Mouse (Mus musculus) midbrain, embryonic 16.5 days (tissue): Measurements from ENCODE around the gene Rai1. TPM values are rescaled to one million over a fixed set of nuclear protein-coding genes. Genes with fewer than 3 reads are reported as not detected.

Source experiments
- ATAC-seq: fragments of 200-750 bp; cut with Nextera tagmentation; 2 replicates; pipeline ENCODE4 v1.8.0; 2017; ENCODE audit warnings: moderate TSS enrichment
- H3K27ac ChIP-seq: fragments of 300-500 bp; sonication (generic); 2 replicates; pipeline ENCODE4 v1.5.1; 2014; ENCODE audit warnings: mild to moderate bottlenecking, low read length, mixed read lengths
- H3K27me3 ChIP-seq: fragments of 300-500 bp; sonication (generic); 2 replicates; pipeline ENCODE4 v1.6.1; 2014; ENCODE audit warnings: low read depth, low read length, mixed read lengths; ENCODE audit not compliant: control insufficient read depth, insufficient read depth
- H3K36me3 ChIP-seq: fragments of 300-500 bp; sonication (generic); 2 replicates; pipeline ENCODE4 v1.6.1; 2014; ENCODE audit warnings: mild to moderate bottlenecking, low read length, moderate library complexity, mixed read lengths; ENCODE audit not compliant: control insufficient read depth, insufficient read depth
- H3K4me1 ChIP-seq: fragments of 300-500 bp; sonication (generic); 2 replicates; pipeline ENCODE4 v1.6.1; 2014; ENCODE audit warnings: mild to moderate bottlenecking, low read length, mixed read lengths; ENCODE audit not compliant: control insufficient read depth, insufficient read depth
- H3K4me2 ChIP-seq: fragments of 300-500 bp; sonication (generic); 2 replicates; pipeline ENCODE4 v1.6.1; 2014; ENCODE audit warnings: mild to moderate bottlenecking, low read length, mixed read lengths
- H3K4me3 ChIP-seq: fragments of 300-500 bp; sonication (generic); 2 replicates; pipeline ENCODE4 v1.5.1; 2014; ENCODE audit warnings: low read depth, mild to moderate bottlenecking, low read length, moderate library complexity, mixed read lengths
- H3K9ac ChIP-seq: fragments of 300-500 bp; sonication (generic); 2 replicates; pipeline ENCODE4 v1.6.1; 2014; ENCODE audit warnings: low read depth, low read length, mixed read lengths
- H3K9me3 ChIP-seq: fragments of 300-500 bp; sonication (generic); replicated peaks from 2 replicates; pipeline ENCODE4 v1.6.1; 2014; ENCODE audit warnings: mild to moderate bottlenecking, low read length, mixed read lengths; ENCODE audit not compliant: control insufficient read depth, poor library complexity, severe bottlenecking
- WGBS: fragments of 180-500 bp; shearing (Covaris S2); extraction: QIAGEN DNeasy Blood & Tissue Kit; methylation state at CpG from one replicate; pipeline ENCODE4 v1.1.7; 2014; 5-methylcytosine and 5-hydroxymethylcytosine counted together
- polyA plus RNA-seq: library from polyadenylated mRNA; unstranded; fragments of >200 nt; fragmentation: Nextera tagmentation; extraction: Ambion mirVana; gene quantifications from 2 replicates; pipeline ENCODE4 v1.2.1, GENCODE M21; 2015

Gene Rai1
- polyA plus RNA-seq, 1 experiment from 2014 or later = 25.0 TPM

DNA sequence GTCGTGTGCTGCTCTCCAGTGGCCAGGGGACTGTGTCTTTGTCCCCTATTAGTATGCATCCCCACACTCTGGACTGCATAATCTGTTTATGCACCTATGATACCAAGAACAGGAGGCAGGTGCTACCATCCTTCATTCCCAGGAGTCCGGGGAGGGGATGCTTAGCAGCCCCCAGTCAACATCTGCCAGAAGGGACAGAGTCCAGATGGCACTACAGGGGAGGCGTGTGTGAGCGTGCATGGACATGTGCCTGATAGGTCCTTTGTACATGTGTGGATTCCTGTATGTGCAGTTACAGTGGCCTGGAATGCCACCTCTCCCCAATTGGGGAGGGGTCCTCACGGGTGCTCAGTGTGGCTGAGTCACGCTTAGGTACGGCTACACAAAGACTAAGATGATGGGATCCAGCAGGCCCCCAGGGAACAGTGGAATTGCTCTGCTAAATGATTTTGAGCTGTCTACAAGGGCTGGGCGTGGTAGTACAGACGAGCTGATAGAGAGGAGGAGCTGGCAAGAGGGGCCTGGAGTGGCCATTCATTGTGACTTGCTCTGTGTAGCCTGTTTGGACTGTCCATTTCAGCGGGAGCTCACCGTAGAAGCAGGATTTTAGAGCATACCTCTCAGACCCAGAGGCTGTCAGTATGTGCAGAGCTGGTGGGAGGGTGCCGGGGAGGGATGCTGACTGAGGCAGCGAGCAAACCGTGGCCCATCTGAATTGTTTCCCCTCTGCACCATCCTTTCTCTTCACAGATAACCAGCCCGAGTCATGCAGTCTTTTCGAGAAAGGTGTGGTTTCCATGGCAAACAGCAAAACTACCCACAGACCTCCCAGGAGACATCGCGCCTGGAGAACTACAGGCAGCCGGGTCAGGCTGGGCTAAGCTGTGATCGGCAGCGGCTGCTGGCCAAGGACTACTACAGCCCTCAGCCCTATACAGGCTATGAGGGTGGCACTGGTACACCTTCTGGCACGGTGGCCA lies 79.8 kb downstream of the Rai1 start:
- Histone ChIP-seq H3K27ac (peak overlapping the region; percentile 84), H3K4me3 (no peak overlapping the region), H3K9ac (peak overlapping the region; percentile 59), H3K9me3 (no peaks in the 10 kb centered on the region), H3K4me2 (peak overlapping the region; percentile 10; the same call in 1 of the 2 replicates), H3K4me1 (peaks cover 51% of the 10 kb centered on the region), H3K36me3 (peaks cover 32% of the 10 kb centered on the region), H3K27me3 (no peaks in the 10 kb centered on the region)
- peak; percentile 43 for ATAC-seq
- WGBS = 17% methylated on average over 22 of the region's 22 CpGs

DNA sequence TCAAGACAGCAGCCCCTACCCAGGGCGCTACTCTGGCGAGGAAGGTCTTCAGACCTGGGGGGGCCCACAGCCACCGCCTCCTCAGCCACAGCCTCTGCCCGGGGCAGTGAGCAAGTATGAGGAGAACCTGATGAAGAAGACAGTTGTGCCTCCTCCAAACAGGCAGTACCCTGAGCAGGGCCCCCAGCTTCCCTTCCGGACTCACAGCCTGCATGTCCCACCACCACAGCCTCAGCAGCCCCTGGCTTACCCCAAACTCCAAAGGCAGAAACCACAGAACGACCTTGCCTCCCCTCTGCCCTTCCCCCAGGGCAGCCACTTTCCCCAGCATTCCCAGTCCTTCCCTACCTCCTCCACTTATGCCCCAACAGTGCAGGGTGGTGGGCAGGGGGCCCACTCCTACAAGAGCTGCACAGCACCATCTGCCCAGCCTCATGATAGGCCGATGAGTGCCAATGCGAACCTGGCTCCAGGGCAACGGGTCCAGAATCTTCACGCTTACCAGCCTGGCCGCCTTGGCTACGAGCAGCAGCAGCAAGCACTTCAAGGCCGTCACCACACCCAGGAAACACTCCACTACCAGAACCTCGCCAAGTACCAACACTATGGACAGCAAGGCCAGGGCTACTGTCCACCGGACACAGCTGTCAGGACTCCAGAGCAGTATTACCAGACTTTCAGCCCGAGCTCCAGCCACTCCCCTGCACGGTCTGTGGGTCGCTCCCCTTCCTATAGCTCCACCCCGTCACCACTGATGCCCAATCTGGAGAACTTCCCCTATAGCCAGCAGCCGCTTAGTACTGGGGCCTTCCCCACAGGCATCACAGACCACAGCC lies 80.8 kb downstream of the Rai1 start:
- Histone ChIP-seq H3K27ac (peak overlapping the region; percentile 84), H3K4me2 (no peak overlapping the region; the same call in 1 of the 2 replicates), H3K27me3 (no peaks in the 10 kb centered on the region), H3K36me3 (peaks cover 41% of the 10 kb centered on the region), H3K9ac (peak overlapping the region; percentile 59), H3K4me3 (no peak overlapping the region), H3K4me1 (peaks cover 48% of the 10 kb centered on the region), H3K9me3 (no peaks in the 10 kb centered on the region)
- WGBS = 78% methylated on average over 19 of the region's 20 CpGs
- 0 out of 2 replicates have a peak, but pooled peaks have one; percentile 29 for ATAC-seq

GRCm38 (mm10) chr11:60187070-60187469 lies 82.3 kb downstream of the Rai1 start:
- Histone ChIP-seq H3K9me3 (no peaks in the 10 kb centered on the region), H3K36me3 (peaks cover 46% of the 10 kb centered on the region), H3K27ac (0 out of 2 replicates have a peak overlapping the region, but pooled peaks have one; percentile 8), H3K4me1 (peaks cover 38% of the 10 kb centered on the region), H3K27me3 (no peaks in the 10 kb centered on the region), H3K9ac (no peak overlapping the region), H3K4me3 (no peak overlapping the region), H3K4me2 (no peak overlapping the region)
- no peak for ATAC-seq
- WGBS = 91% methylated on average over 11 of the region's 11 CpGs

DNA sequence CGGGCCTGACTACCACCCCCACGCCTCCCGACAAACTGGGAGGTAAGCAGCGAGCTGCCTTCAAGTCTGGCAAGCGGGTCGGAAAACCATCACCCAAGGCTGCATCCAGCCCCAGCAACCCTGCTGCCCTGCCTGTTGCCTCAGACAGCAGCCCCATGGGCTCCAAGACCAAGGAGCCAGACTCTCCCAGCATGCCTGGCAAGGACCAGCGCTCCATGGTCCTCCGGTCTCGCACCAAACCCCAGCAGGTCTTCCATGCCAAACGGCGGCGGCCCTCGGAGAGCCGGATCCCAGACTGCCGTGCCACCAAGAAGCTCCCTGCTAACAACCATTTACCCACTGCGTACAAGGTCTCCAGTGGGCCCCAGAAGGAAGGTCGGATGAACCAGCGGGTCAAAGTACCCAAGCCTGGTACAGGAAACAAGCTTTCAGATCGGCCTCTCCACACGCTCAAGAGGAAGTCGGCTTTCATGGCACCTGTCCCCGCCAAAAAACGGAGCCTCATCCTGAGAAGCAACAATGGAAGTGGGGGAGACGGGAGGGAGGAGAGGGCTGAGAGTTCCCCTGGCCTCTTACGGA lies 83.6 kb downstream of the Rai1 start:
- H3K4me2 ChIP-seq = no peak overlapping the region
- H3K9ac ChIP-seq = no peak overlapping the region
- no peak for ATAC-seq
- H3K27me3 ChIP-seq = no peaks in the 10 kb centered on the region
- H3K36me3 ChIP-seq = peaks cover 46% of the 10 kb centered on the region
- H3K27ac ChIP-seq = no peak overlapping the region
- WGBS = 88% methylated on average over 25 of the region's 25 CpGs
- H3K4me3 ChIP-seq = no peak overlapping the region
- H3K9me3 ChIP-seq = no peaks in the 10 kb centered on the region
- H3K4me1 ChIP-seq = peaks cover 25% of the 10 kb centered on the region

- 78% methylated on average over 21 of the region's 21 CpGs for WGBS
Observed at GRCm38 (mm10) chr11:60189501-60190040, 84.8 kb downstream of the Rai1 start.

GRCm38 (mm10) chr11:60190055-60190641 lies 85.3 kb downstream of the Rai1 start:
- no peaks in the 10 kb centered on the region for H3K27me3 ChIP-seq
- peaks cover 4% of the 10 kb centered on the region; the same call in 1 of the 2 replicates for H3K9me3 ChIP-seq
- H3K27ac ChIP-seq = no peak overlapping the region
- ATAC-seq = no peak
- peaks cover 7% of the 10 kb centered on the region for H3K4me1 ChIP-seq
- no peak overlapping the region for H3K9ac ChIP-seq
- no peak overlapping the region for H3K4me2 ChIP-seq
- H3K4me3 ChIP-seq = no peak overlapping the region
- WGBS = 90% methylated on average over 17 of the region's 17 CpGs
- peaks cover 62% of the 10 kb centered on the region for H3K36me3 ChIP-seq

More at GRCm38 (mm10) chr11:60189501-60190040, 84.8 kb downstream of the Rai1 start:
- peaks cover 13% of the 10 kb centered on the region for H3K4me1 ChIP-seq
- ATAC-seq = no peak
- H3K9me3 ChIP-seq = no peaks in the 10 kb centered on the region
- H3K9ac ChIP-seq = no peak overlapping the region
- peaks cover 56% of the 10 kb centered on the region for H3K36me3 ChIP-seq
- no peak overlapping the region for H3K4me2 ChIP-seq
- no peak overlapping the region for H3K4me3 ChIP-seq
- H3K27me3 ChIP-seq = no peaks in the 10 kb centered on the region
- H3K27ac ChIP-seq = no peak overlapping the region

- Histone ChIP-seq H3K4me3 (no peak overlapping the region), H3K36me3 (peaks cover 47% of the 10 kb centered on the region), H3K4me1 (no peaks in the 10 kb centered on the region), H3K9me3 (peaks cover 4% of the 10 kb centered on the region; the same call in 1 of the 2 replicates), H3K27ac (no peak overlapping the region), H3K27me3 (no peaks in the 10 kb centered on the region), H3K9ac (no peak overlapping the region), H3K4me2 (no peak overlapping the region)
- no peak for ATAC-seq
- WGBS = 77% methylated on average over 6 of the region's 6 CpGs
Observed at GRCm38 (mm10) chr11:60192534-60192933, 87.7 kb downstream of the Rai1 start.

DNA sequence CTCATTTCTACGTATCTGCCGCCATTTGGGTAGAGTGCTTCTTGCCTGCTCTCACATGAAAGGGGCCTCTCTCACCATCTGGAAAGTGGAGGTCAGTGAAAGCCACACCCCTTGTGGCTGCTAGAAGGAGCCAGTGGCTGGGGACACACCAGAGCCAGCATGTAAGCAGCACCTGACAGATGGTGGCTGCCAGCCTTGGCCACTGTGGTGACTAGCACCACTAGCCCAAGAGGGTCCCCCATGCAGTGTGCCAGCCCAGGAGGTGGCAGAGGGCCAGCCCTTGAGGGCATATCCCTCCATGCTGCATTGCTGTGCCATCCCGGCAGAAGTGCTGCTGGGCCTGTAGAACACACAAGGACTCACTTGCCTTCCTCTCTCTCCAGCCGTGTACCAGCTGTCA lies 88.7 kb downstream of the Rai1 start:
- H3K4me1 ChIP-seq = no peaks in the 10 kb centered on the region
- WGBS = 60% methylated on average over 4 of the region's 4 CpGs
- H3K4me3 ChIP-seq = no peak overlapping the region
- H3K27ac ChIP-seq = no peak overlapping the region; the same call in 1 of the 2 replicates
- no peak for ATAC-seq
- peaks cover 4% of the 10 kb centered on the region; the same call in 1 of the 2 replicates for H3K9me3 ChIP-seq
- H3K36me3 ChIP-seq = peaks cover 45% of the 10 kb centered on the region
- no peak overlapping the region; the same call in 1 of the 2 replicates for H3K9ac ChIP-seq
- H3K4me2 ChIP-seq = no peak overlapping the region
- H3K27me3 ChIP-seq = no peaks in the 10 kb centered on the region
